Mouse (Mus musculus): ENCODE measurements around the gene Cachd1. TPM values are rescaled to one million over a fixed set of nuclear protein-coding genes. Genes with fewer than 3 reads are reported as not detected.

The Cachd1 gene
- polyA plus RNA-seq, 1 experiment from 2014 or later, result 21.7 TPM

- Histone ChIP-seq H3K27me3 (no peaks in the 10 kb centered on the region), H3K9ac (no peak overlapping the region), H3K27ac (no peak overlapping the region), H3K4me1 (replicated peaks) (peaks cover 50% of the 10 kb centered on the region), H3K4me2 (no peak overlapping the region), H3K4me3 (no peak overlapping the region), H3K36me3 (peaks cover 5% of the 10 kb centered on the region; the same call in 1 of the 2 replicates), H3K9me3 (no peaks in the 10 kb centered on the region)
- no peak for ATAC-seq (ENCODE audit: low FRiP score)
- 37% methylated on average over 4 of the region's 4 CpGs for WGBS
These were observed 137.2 kb downstream of the Cachd1 start for GRCm38 (mm10) chr4:100913666-100914065.

- H3K4me3 ChIP-seq, result no peak overlapping the region
- no peak overlapping the region for H3K4me2 ChIP-seq
- H3K9me3 ChIP-seq, result no peaks in the 10 kb centered on the region
- H3K4me1 ChIP-seq (replicated peaks), result peaks cover 41% of the 10 kb centered on the region
- H3K36me3 ChIP-seq, result peaks cover 5% of the 10 kb centered on the region
- H3K9ac ChIP-seq, result no peak overlapping the region
- H3K27ac ChIP-seq, result no peak overlapping the region
- 34% methylated on average over 3 of the region's 3 CpGs for WGBS
- no peak for ATAC-seq (ENCODE audit: low FRiP score)
- H3K27me3 ChIP-seq, result no peaks in the 10 kb centered on the region
These were observed 138.1 kb downstream of the Cachd1 start for GRCm38 (mm10) chr4:100914532-100914931.

GRCm38 (mm10) chr4:100915093-100915492 lies 138.6 kb downstream of the Cachd1 start:
- ATAC-seq (ENCODE audit: low FRiP score), result no peak
- 90% methylated on average over 2 of the region's 2 CpGs for WGBS

GRCm38 (mm10) chr4:100917511-100917910 lies 141.0 kb downstream of the Cachd1 start:
- Histone ChIP-seq H3K4me2 (no peak overlapping the region), H3K9ac (no peak overlapping the region), H3K36me3 (peaks cover 10% of the 10 kb centered on the region), H3K9me3 (no peaks in the 10 kb centered on the region), H3K4me1 (replicated peaks) (peaks cover 26% of the 10 kb centered on the region), H3K27ac (no peak overlapping the region), H3K4me3 (no peak overlapping the region), H3K27me3 (no peaks in the 10 kb centered on the region)
- WGBS, result 98% methylated on average over 1 of the region's 1 CpGs
- ATAC-seq (ENCODE audit: low FRiP score), result no peak

More at GRCm38 (mm10) chr4:100915093-100915492, 138.6 kb downstream of the Cachd1 start:
- Histone ChIP-seq H3K9me3 (no peaks in the 10 kb centered on the region), H3K4me2 (no peak overlapping the region), H3K36me3 (peaks cover 5% of the 10 kb centered on the region), H3K4me1 (replicated peaks) (peaks cover 35% of the 10 kb centered on the region), H3K27me3 (no peaks in the 10 kb centered on the region), H3K9ac (no peak overlapping the region), H3K4me3 (no peak overlapping the region), H3K27ac (no peak overlapping the region)

GRCm38 (mm10) chr4:100920413-100920812 lies 143.9 kb downstream of the Cachd1 start:
- H3K4me3 ChIP-seq, result no peak overlapping the region
- no peaks in the 10 kb centered on the region for H3K9me3 ChIP-seq
- H3K9ac ChIP-seq, result no peak overlapping the region
- peak overlapping the region; percentile 35; the same call in 1 of the 2 replicates for H3K27ac ChIP-seq
- H3K4me1 ChIP-seq (replicated peaks), result peaks cover 18% of the 10 kb centered on the region
- ATAC-seq (ENCODE audit: low FRiP score), result peak; percentile 24; the same call in 1 of the 2 replicates
- H3K36me3 ChIP-seq, result peaks cover 17% of the 10 kb centered on the region
- no peaks in the 10 kb centered on the region for H3K27me3 ChIP-seq
- 36% methylated on average over 1 of the region's 1 CpGs for WGBS
- H3K4me2 ChIP-seq, result no peak overlapping the region

GRCm38 (mm10) chr4:100922816-100923554 lies 146.5 kb downstream of the Cachd1 start:
- peaks cover 17% of the 10 kb centered on the region for H3K36me3 ChIP-seq
- no peak for ATAC-seq (ENCODE audit: low FRiP score)
- 81% methylated on average over 11 of the region's 11 CpGs for WGBS
- peaks cover 18% of the 10 kb centered on the region for H3K4me1 ChIP-seq (replicated peaks)
- no peak overlapping the region for H3K4me3 ChIP-seq
- no peak overlapping the region for H3K9ac ChIP-seq
- no peak overlapping the region for H3K4me2 ChIP-seq
- no peaks in the 10 kb centered on the region for H3K9me3 ChIP-seq
- H3K27me3 ChIP-seq, result no peaks in the 10 kb centered on the region
- H3K27ac ChIP-seq, result 0 out of 2 replicates have a peak overlapping the region, but pooled peaks have one; percentile 1

- Histone ChIP-seq H3K36me3 (peaks cover 12% of the 10 kb centered on the region), H3K4me1 (replicated peaks) (peaks cover 18% of the 10 kb centered on the region), H3K9me3 (no peaks in the 10 kb centered on the region), H3K9ac (no peak overlapping the region), H3K4me3 (no peak overlapping the region), H3K27me3 (no peaks in the 10 kb centered on the region), H3K27ac (no peak overlapping the region), H3K4me2 (no peak overlapping the region)
- WGBS, result 77% methylated on average over 6 of the region's 6 CpGs
- no peak for ATAC-seq (ENCODE audit: low FRiP score)
These were observed 147.1 kb downstream of the Cachd1 start for GRCm38 (mm10) chr4:100923598-100923997.

GRCm38 (mm10) chr4:100924276-100924675 lies 147.8 kb downstream of the Cachd1 start:
- no peak overlapping the region for H3K9ac ChIP-seq
- no peaks in the 10 kb centered on the region for H3K9me3 ChIP-seq
- H3K4me3 ChIP-seq, result no peak overlapping the region
- WGBS, result 75% methylated on average over 4 of the region's 4 CpGs
- no peak overlapping the region for H3K27ac ChIP-seq
- H3K36me3 ChIP-seq, result peaks cover 12% of the 10 kb centered on the region; the same call in 1 of the 2 replicates
- H3K4me1 ChIP-seq (replicated peaks), result peaks cover 18% of the 10 kb centered on the region
- H3K4me2 ChIP-seq, result no peak overlapping the region
- H3K27me3 ChIP-seq, result no peaks in the 10 kb centered on the region
- no peak for ATAC-seq (ENCODE audit: low FRiP score)

GRCm38 (mm10) chr4:100925153-100925552 lies 148.7 kb downstream of the Cachd1 start:
- Histone ChIP-seq H3K27me3 (no peaks in the 10 kb centered on the region), H3K27ac (no peak overlapping the region), H3K4me1 (replicated peaks) (peaks cover 18% of the 10 kb centered on the region), H3K36me3 (peaks cover 12% of the 10 kb centered on the region; the same call in 1 of the 2 replicates), H3K9me3 (no peaks in the 10 kb centered on the region), H3K4me2 (no peak overlapping the region), H3K9ac (no peak overlapping the region), H3K4me3 (no peak overlapping the region)
- ATAC-seq (ENCODE audit: low FRiP score), result no peak
- WGBS, result 94% methylated on average over 1 of the region's 1 CpGs

- H3K4me2 ChIP-seq, result no peak overlapping the region
- no peak for ATAC-seq (ENCODE audit: low FRiP score)
- H3K36me3 ChIP-seq, result peaks cover 9% of the 10 kb centered on the region; the same call in 1 of the 2 replicates
- no peak overlapping the region for H3K27ac ChIP-seq
- WGBS, result 83% methylated on average over 3 of the region's 3 CpGs
- no peaks in the 10 kb centered on the region for H3K27me3 ChIP-seq
- H3K9ac ChIP-seq, result no peak overlapping the region
- no peak overlapping the region for H3K4me3 ChIP-seq
- peaks cover 9% of the 10 kb centered on the region; the same call in 1 of the 2 replicates for H3K4me1 ChIP-seq (replicated peaks)
- H3K9me3 ChIP-seq, result no peaks in the 10 kb centered on the region
These were observed 150.1 kb downstream of the Cachd1 start for GRCm38 (mm10) chr4:100926608-100927007.

- peaks cover 5% of the 10 kb centered on the region; the same call in 1 of the 2 replicates for H3K4me1 ChIP-seq (replicated peaks)
- H3K4me3 ChIP-seq, result no peak overlapping the region
- no peaks in the 10 kb centered on the region for H3K9me3 ChIP-seq
- H3K9ac ChIP-seq, result no peak overlapping the region
- 89% methylated on average over 2 of the region's 2 CpGs for WGBS
- no peak overlapping the region for H3K27ac ChIP-seq
- no peaks in the 10 kb centered on the region for H3K27me3 ChIP-seq
- peaks cover 9% of the 10 kb centered on the region; the same call in 1 of the 2 replicates for H3K36me3 ChIP-seq
- H3K4me2 ChIP-seq, result no peak overlapping the region
- no peak for ATAC-seq (ENCODE audit: low FRiP score)
These were observed 150.6 kb downstream of the Cachd1 start for GRCm38 (mm10) chr4:100927059-100927458.

- H3K27ac ChIP-seq, result peak overlapping the region; percentile 32; the same call in 1 of the 2 replicates
- H3K4me2 ChIP-seq, result no peak overlapping the region
- H3K27me3 ChIP-seq, result no peaks in the 10 kb centered on the region
- ATAC-seq (ENCODE audit: low FRiP score), result no peak
- peaks cover 26% of the 10 kb centered on the region for H3K4me1 ChIP-seq (replicated peaks)
- no peaks in the 10 kb centered on the region for H3K36me3 ChIP-seq
- H3K9ac ChIP-seq, result no peak overlapping the region
- 58% methylated on average over 7 of the region's 7 CpGs for WGBS
- no peaks in the 10 kb centered on the region for H3K9me3 ChIP-seq
- H3K4me3 ChIP-seq, result no peak overlapping the region
These were observed 167.2 kb downstream of the Cachd1 start for GRCm38 (mm10) chr4:100943689-100944088.

GRCm38 (mm10) chr4:100944276-100944675 lies 167.8 kb downstream of the Cachd1 start:
- Histone ChIP-seq H3K27me3 (no peaks in the 10 kb centered on the region), H3K4me2 (no peak overlapping the region), H3K4me1 (replicated peaks) (peaks cover 28% of the 10 kb centered on the region), H3K27ac (0 out of 2 replicates have a peak overlapping the region, but pooled peaks have one; percentile 32), H3K9ac (no peak overlapping the region), H3K4me3 (no peak overlapping the region), H3K36me3 (no peaks in the 10 kb centered on the region; the same call in 1 of the 2 replicates), H3K9me3 (no peaks in the 10 kb centered on the region)
- 73% methylated on average over 3 of the region's 3 CpGs for WGBS
- no peak for ATAC-seq (ENCODE audit: low FRiP score)
